Mouse (Mus musculus): ENCODE measurements around the gene Tmem132d.

- TF ChIP-seq POLR2A (IDR thresholded peaks at IDR 0.05; ENCODE audit: borderline replicate concordance, insufficient read depth, low read length) (no peak), CTCF (IDR thresholded peaks at IDR 0.05; ENCODE audit: borderline replicate concordance, insufficient read depth, low read depth, low read length) (no peak)
These were observed 5.2 kb upstream of the Tmem132d start for GRCm38 (mm10) chr5:128438078-128438477.
